Mouse (Mus musculus): Measurements from ENCODE around the gene Gmppb. TPM values are rescaled to one million over a fixed set of nuclear protein-coding genes. Genes with fewer than 3 reads are reported as not detected.

The Gmppb gene
- polyA plus RNA-seq, 1 experiment from 2014 or later: 36.2 TPM

DNA sequence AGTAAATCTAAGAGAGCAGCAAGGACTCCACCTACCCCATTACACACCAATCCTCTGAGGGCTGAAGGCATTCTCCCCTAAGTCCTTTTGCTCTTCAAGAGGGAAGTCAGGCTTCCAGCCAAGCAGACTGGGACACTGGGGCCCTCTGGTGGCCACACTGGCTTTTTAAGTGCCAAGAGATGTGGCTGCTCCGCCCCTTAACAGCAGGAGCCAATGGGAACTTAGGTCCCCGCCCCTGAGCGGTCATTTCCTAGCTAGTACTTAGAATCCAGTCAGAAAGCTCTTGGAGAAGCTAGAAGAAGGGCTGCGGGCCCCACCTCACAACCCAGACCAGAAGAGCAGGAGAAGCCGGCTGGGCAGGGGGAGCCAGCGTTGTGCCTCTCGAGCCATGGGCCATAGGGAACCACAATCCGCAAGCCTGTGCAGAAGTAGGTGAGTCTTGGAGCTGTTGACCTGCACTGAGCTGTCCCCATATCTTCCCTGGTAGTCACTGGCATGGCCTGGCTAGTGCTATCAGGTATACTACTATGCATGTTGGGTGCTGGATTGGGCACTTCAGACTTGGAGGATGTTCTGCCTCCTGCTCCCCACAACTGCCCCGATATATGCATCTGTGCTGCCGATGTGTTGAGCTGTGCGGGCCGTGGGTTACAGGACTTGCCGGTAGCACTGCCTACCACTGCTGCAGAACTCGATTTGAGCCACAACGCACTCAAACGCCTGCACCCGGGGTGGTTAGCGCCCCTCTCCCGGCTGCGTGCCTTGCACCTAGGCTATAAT, 4.0 kb downstream of the Gmppb start, which contains the start of gene Amigo3:
Amigo3 (plus strand) TSS at position 275 of the 780 bp plus-strand sequence.
- peak within 1 kb of the TSS; percentile 58; the same call in 1 of the 2 replicates for H3K27ac ChIP-seq
- H3K9me3 ChIP-seq: no peaks in the 10 kb centered on the region
- peaks cover 70% of the 10 kb centered on the region for H3K36me3 ChIP-seq
- H3K4me2 ChIP-seq (replicated peaks): peak within 1 kb of the TSS; percentile 58
- WGBS: 55% methylated on average over 20 of the region's 20 CpGs
- H3K4me1 ChIP-seq: peaks cover 30% of the 10 kb centered on the region
- peak within 1 kb of the TSS; percentile 53; the same call in 1 of the 2 replicates for H3K9ac ChIP-seq
- H3K4me3 ChIP-seq: peak within 1 kb of the TSS; percentile 19; the same call in 1 of the 2 replicates
- H3K27me3 ChIP-seq: no peaks in the 10 kb centered on the region
- ATAC-seq (ENCODE audit: low FRiP score, low read depth): peak; percentile 48

DNA sequence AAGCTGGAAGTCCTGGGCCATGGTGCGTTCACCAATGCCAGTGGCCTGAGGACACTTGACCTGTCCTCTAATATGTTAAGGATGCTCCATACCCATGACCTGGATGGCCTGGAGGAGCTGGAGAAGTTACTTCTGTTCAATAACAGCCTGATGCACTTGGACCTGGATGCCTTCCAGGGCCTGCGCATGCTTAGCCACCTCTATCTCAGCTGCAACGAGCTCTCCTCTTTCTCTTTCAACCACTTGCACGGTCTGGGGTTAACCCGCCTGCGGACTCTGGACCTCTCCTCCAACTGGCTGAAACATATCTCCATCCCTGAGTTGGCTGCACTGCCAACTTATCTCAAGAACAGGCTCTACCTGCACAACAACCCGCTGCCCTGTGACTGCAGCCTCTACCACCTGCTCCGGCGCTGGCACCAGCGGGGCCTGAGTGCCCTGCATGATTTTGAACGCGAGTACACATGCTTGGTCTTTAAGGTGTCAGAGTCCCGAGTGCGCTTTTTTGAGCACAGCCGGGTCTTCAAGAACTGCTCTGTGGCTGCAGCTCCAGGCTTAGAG, 4.7 kb downstream of the Gmppb start:
- no peaks in the 10 kb centered on the region for H3K27me3 ChIP-seq
- peaks cover 25% of the 10 kb centered on the region for H3K4me1 ChIP-seq
- no peak overlapping the region for H3K27ac ChIP-seq
- ATAC-seq (ENCODE audit: low FRiP score, low read depth): no peak
- H3K9ac ChIP-seq: peak overlapping the region; percentile 53; the same call in 1 of the 2 replicates
- H3K9me3 ChIP-seq: no peaks in the 10 kb centered on the region
- 92% methylated on average over 15 of the region's 15 CpGs for whole genome bisulfite sequencing
- H3K4me2 ChIP-seq (replicated peaks): peak overlapping the region; percentile 58
- H3K36me3 ChIP-seq: peaks cover 77% of the 10 kb centered on the region
- H3K4me3 ChIP-seq: no peak overlapping the region

DNA sequence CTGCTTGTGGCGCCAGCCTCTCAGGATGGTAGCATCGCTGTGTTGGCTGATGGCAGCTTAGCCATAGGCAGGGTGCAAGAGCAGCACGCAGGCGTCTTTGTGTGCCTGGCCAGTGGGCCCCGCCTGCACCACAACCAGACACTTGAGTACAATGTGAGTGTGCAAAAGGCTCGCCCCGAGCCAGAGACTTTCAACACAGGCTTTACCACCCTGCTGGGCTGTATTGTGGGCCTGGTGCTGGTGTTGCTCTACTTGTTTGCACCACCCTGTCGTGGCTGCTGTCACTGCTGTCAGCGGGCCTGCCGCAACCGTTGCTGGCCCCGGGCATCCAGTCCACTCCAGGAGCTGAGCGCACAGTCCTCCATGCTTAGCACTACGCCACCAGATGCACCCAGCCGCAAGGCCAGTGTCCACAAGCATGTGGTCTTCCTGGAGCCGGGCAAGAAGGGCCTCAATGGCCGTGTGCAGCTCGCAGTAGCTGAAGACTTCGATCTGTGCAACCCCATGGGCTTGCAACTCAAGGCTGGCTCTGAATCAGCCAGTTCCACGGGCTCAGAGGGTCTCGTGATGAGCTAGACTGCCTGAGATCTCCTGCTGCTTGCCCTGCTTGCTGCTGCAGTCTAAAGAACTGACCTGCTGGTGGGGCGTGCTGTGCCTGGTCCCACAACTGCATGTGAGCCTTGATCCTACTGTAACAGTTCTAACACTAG, 5.4 kb downstream of the Gmppb start:
- H3K4me1 ChIP-seq: peaks cover 23% of the 10 kb centered on the region
- H3K4me3 ChIP-seq: no peak overlapping the region
- no peaks in the 10 kb centered on the region for H3K9me3 ChIP-seq
- H3K9ac ChIP-seq: no peak overlapping the region; the same call in 1 of the 2 replicates
- 89% methylated on average over 22 of the region's 22 CpGs for WGBS
- no peak overlapping the region for H3K27ac ChIP-seq
- H3K27me3 ChIP-seq: no peaks in the 10 kb centered on the region
- H3K4me2 ChIP-seq (replicated peaks): no peak overlapping the region
- peaks cover 84% of the 10 kb centered on the region for H3K36me3 ChIP-seq
- no peak for ATAC-seq (ENCODE audit: low FRiP score, low read depth)

DNA sequence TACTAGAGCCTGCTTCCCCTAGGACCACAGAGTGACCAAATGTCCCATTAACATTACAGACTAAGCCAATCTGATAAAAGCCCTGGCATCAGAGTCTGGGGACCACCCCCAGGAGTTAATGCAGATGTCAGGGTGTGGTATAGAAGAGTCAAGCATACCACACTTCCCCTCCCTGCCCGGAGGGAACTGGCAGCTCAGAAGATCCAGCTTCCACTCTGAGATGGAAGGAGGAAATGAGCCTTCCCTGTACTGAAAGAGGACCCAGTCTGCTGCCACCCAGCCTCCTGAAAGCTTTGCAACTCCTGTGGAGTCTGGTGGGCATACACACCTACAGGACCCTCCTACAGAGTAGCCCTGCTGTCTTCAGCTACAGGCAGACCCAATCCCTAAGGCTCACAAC, 6.0 kb downstream of the Gmppb start:
- no peak overlapping the region for H3K9ac ChIP-seq

DNA sequence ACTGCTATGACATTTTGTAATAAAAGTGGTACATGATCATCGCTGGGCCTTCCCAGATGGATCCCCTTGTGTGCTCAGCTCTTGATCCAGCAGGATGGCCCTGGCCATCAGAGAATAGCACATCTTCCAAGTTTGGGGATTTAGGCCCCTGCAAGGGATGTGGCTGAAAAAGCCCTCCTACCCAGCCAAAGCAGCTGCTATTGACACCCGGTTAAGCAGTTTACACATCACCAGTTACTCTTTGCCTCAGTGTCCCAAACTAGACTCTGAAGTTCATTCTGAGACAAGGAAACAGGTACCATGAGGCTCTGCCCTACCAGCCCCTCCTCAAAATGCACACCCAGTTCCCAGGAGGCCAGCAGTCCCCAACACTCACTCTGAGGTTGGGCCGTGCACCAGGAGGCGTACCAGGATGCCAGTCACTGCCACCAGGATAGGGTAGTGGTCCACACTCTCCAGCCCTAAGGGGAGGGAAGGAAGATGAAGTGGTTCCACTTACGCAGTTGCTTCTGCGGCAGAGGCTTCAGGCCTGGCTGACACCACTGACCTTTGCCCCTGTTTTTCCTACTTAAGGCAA, 6.7 kb downstream of the Gmppb start:
- H3K9ac ChIP-seq: no peak overlapping the region
- no peaks in the 10 kb centered on the region for H3K9me3 ChIP-seq
- peaks cover 89% of the 10 kb centered on the region for H3K36me3 ChIP-seq
- H3K4me1 ChIP-seq: peaks cover 15% of the 10 kb centered on the region
- no peak overlapping the region for H3K4me2 ChIP-seq (replicated peaks)
- no peaks in the 10 kb centered on the region for H3K27me3 ChIP-seq
- H3K27ac ChIP-seq: no peak overlapping the region
- no peak for ATAC-seq (ENCODE audit: low FRiP score, low read depth)
- WGBS: 84% methylated on average over 6 of the region's 6 CpGs
- no peak overlapping the region for H3K4me3 ChIP-seq

More for the DNA sequence above, 6.0 kb downstream of the Gmppb start:
- no peaks in the 10 kb centered on the region for H3K27me3 ChIP-seq
- no peaks in the 10 kb centered on the region for H3K9me3 ChIP-seq
- ATAC-seq (ENCODE audit: low FRiP score, low read depth): no peak
- peaks cover 89% of the 10 kb centered on the region for H3K36me3 ChIP-seq
- WGBS: 87% methylated on average over 1 of the region's 1 CpGs
- no peak overlapping the region for H3K4me2 ChIP-seq (replicated peaks)
- H3K4me3 ChIP-seq: no peak overlapping the region
- no peak overlapping the region for H3K27ac ChIP-seq
- peaks cover 17% of the 10 kb centered on the region for H3K4me1 ChIP-seq

DNA sequence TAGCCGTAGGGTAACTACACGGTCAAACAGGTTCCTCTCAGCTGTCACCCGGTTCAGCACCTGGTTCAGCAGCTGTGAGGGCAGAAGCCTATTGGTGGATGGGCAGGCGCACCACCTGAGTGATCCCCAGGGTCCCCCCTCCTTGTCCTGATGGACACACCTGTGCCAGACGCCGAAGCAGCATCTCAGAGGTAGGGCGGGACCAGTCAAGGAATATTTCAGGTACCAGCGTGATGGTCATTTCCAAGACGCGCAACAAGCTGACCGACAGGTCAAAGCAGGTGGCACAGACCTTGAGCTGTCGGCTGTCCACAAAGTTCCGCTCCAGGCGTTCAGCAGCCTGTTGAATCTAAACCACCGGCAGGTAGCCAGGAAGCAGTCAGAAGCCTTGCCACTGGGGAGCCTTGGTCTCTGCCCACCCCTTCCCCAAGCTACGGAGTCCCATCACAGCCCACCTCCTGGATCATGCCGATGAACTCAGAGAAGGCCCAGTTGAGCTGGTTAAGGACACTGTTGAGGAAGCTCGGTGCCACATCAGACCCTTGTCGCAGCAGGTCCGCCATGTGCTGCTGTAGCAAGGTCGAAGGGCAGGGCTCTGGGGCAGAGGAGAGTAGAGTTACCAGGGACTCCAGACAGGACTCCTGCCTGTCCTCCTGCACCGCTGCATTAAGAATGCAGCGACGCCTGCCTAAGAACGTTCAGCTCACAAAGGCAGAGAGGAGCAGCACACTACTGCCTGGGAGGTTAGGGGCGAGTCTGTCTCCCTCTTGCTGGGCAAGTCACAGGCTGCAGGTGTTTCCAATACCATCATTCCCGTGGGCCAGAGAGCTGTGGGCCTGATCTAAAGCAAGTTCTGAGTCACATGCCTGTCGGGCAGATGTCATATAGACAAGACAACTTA, 7.6 kb downstream of the Gmppb start:
- 78% methylated on average over 28 of the region's 28 CpGs for WGBS
- Histone ChIP-seq H3K4me1 (peaks cover 15% of the 10 kb centered on the region), H3K27ac (no peak overlapping the region), H3K9me3 (no peaks in the 10 kb centered on the region), H3K4me3 (no peak overlapping the region), H3K27me3 (no peaks in the 10 kb centered on the region), H3K4me2 (replicated peaks) (no peak overlapping the region), H3K9ac (no peak overlapping the region), H3K36me3 (peaks cover 88% of the 10 kb centered on the region)
- no peak for ATAC-seq (ENCODE audit: low FRiP score, low read depth)

DNA sequence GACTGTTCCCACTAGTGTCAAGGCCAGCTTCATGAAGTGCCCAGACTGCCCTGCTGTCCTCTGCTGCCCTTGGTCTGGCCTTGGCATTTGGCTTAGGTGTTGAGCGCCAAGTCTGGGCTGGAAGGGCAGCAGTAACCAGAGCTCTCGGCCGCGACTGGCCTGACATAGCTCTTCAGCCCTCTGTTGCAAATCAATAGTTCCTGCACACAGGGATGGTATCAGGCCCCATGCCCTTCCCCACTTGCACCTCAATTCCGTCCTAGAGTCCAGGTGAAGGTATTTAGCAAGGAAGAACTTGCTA, 8.2 kb downstream of the Gmppb start:
- 88% methylated on average over 5 of the region's 5 CpGs for WGBS
- H3K4me2 ChIP-seq (replicated peaks): no peak overlapping the region
- no peaks in the 10 kb centered on the region for H3K27me3 ChIP-seq
- no peak overlapping the region for H3K9ac ChIP-seq
- H3K27ac ChIP-seq: no peak overlapping the region
- H3K36me3 ChIP-seq: peaks cover 88% of the 10 kb centered on the region
- no peaks in the 10 kb centered on the region for H3K9me3 ChIP-seq
- H3K4me3 ChIP-seq: no peak overlapping the region
- no peak for ATAC-seq (ENCODE audit: low FRiP score, low read depth)
- H3K4me1 ChIP-seq: peaks cover 14% of the 10 kb centered on the region

DNA sequence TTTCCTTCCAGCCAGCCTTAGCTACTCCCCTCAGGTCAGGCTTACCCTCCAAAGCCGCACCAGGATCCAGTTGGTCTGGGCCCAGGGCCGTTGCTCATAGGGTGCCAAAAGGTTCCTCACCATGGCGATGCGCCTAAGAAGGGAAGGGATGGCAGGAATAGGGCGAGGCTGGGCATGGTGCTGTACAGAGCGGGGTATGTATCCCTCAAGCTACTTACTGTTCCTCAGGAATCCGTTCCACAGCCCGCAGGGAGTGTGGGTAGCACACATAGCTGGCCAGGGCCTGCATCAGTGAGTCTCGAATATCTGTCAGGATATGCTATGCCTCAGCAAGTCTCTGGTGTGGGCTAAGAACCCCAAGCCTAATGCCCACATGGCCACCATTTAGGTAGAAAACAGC, 9.2 kb downstream of the Gmppb start:
- Histone ChIP-seq H3K27me3 (no peaks in the 10 kb centered on the region), H3K4me2 (replicated peaks) (no peak overlapping the region), H3K4me3 (no peak overlapping the region), H3K36me3 (peaks cover 95% of the 10 kb centered on the region), H3K9me3 (no peaks in the 10 kb centered on the region), H3K9ac (no peak overlapping the region), H3K27ac (no peak overlapping the region), H3K4me1 (peaks cover 4% of the 10 kb centered on the region)
- WGBS: 93% methylated on average over 9 of the region's 9 CpGs
- no peak for ATAC-seq (ENCODE audit: low FRiP score, low read depth)

DNA sequence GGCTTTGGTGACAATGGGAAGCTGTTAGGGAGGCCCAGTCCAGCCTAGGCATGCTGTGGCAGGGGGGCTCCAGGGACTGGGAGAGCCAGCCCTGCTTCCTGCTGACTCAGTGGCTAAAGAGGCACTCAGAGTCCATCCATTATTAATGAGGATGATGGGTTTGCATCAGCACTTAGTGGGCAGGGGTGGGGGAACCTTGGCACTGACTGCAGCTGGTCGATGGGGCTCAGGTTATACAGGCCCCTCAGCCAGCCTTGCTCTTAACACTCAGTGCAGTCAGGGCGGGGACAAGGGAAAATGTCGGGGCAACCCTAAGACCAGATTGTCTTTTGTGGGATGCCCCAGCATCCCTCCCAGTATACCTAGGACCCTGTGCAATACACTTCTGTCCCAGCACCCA, 13.1 kb downstream of the Gmppb start:
- Histone ChIP-seq H3K27me3 (no peaks in the 10 kb centered on the region), H3K9ac (no peak overlapping the region; the same call in 1 of the 2 replicates), H3K4me3 (no peak overlapping the region), H3K36me3 (peaks cover 76% of the 10 kb centered on the region), H3K27ac (no peak overlapping the region), H3K9me3 (no peaks in the 10 kb centered on the region), H3K4me2 (replicated peaks) (no peak overlapping the region), H3K4me1 (no peaks in the 10 kb centered on the region)
- 74% methylated on average over 3 of the region's 3 CpGs for WGBS
- no peak for ATAC-seq (ENCODE audit: low FRiP score, low read depth)

DNA sequence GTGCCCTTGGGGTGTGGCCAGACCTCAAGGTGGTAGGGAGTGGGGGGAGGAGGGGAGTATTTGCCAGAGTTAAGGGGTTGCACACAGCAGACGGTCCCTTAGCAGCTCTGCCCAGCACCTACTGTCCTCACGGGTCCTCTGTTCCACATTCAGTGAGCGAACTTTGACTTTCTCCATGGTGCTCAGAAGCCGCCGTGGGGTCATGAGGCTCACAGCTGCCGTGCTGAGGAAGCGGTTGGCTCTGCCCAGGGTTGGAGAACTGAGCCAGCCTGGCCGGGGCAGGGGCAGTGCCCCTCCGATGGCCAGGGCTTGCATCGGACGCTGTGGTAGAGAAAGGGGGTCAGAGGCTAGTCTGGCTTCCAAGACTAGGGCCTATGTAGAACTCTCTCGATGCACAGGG, 14.3 kb downstream of the Gmppb start:
- Histone ChIP-seq H3K9me3 (no peaks in the 10 kb centered on the region), H3K4me2 (replicated peaks) (no peak overlapping the region), H3K4me3 (no peak overlapping the region), H3K27ac (no peak overlapping the region), H3K27me3 (no peaks in the 10 kb centered on the region), H3K36me3 (peaks cover 71% of the 10 kb centered on the region), H3K9ac (no peak overlapping the region), H3K4me1 (no peaks in the 10 kb centered on the region)
- WGBS: 87% methylated on average over 12 of the region's 12 CpGs
- ATAC-seq (ENCODE audit: low FRiP score, low read depth): no peak

DNA sequence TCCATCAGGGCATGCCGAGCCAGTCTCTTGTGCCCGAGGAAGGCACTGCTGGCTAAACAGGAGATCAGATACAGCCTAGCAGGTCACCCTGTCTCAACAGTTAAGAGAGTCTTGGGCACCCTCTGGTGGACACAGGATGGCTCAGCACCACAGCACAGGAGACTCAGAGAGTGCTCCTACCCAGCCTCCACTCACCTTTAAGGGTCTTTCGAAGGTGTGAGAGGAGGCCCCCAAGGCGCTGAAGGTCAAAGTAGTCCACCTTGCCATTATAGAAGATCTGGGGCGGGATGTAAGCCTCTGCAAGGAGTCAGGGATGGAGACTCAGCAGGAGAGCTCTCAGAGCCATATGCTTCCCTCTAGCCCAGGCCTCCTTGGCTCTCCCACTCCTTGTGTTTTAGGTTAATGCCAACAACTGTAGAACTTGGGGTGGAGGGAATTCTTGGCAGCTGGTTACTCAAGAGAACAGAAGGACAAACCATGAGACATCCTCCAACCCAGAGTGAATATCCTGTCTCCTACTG, 16.5 kb downstream of the Gmppb start:
- WGBS: 48% methylated on average over 5 of the region's 5 CpGs
- Histone ChIP-seq H3K9me3 (no peaks in the 10 kb centered on the region), H3K4me2 (replicated peaks) (no peak overlapping the region), H3K27me3 (no peaks in the 10 kb centered on the region), H3K27ac (no peak overlapping the region), H3K4me3 (no peak overlapping the region), H3K4me1 (no peaks in the 10 kb centered on the region), H3K9ac (no peak overlapping the region), H3K36me3 (peaks cover 72% of the 10 kb centered on the region)
- ATAC-seq (ENCODE audit: low FRiP score, low read depth): no peak

All from limb, embryonic 13.5 days (tissue).